Mouse (Mus musculus): ENCODE measurements around the gene Pdia3.

- TF ChIP-seq CTCF (IDR thresholded peaks at IDR 0.05; ENCODE audit: control insufficient read depth, insufficient read depth, insufficient replicate concordance, low read depth, low read length) = no peak
- no peak for TF ChIP-seq POLR2A (IDR thresholded peaks at IDR 0.05; ENCODE audit: control insufficient read depth, low read depth, low read length)
These were observed 60.6 kb downstream of the Pdia3 start for GRCm38 (mm10) chr2:121474180-121474535.
